Mouse (Mus musculus): Measurements from ENCODE around the gene Olfr1480.

Gene Olfr1480

GRCm38 (mm10) chr19:13527613-13528012 is at the start of gene Olfr1480:
Gene Olfr1480, plus strand, starts transcription at chr19:13527913.
- no peak for DNase-seq

DNA sequence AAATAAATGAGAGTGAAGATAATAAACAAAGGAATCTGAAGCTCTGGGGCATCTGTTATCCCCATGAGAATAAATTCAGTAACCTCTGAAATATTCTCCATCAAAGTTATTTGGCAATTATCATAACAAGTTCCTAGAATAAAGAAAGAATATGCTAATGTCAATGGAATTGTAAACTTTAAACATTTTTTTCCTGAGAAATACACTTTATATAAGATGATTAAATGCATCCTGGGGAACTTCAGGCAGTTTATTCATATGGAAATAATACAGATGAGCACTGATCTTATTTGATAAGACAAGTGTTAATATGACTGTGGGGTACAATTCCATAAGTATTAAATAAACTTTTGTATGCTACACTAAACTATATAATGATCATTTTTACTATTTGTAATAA is 47.6 kb upstream of the Olfr1480 start, which contains the start of gene Olfr1475:
Gene Olfr1475, minus strand, starts transcription at position 101 of the 400 bp plus-strand sequence.
- DNase-seq = no peak

- DNase-seq = no peak
These were observed 27.5 kb upstream of the Olfr1480 start, which contains the start of gene Olfr1477 for GRCm38 (mm10) chr19:13500246-13500645. Gene Olfr1477, plus strand, starts transcription at chr19:13500546.

Measured in lung, postnatal 14 days (tissue).